Mouse (Mus musculus): ENCODE results near the gene Prkd1.

Gene Prkd1

DNA sequence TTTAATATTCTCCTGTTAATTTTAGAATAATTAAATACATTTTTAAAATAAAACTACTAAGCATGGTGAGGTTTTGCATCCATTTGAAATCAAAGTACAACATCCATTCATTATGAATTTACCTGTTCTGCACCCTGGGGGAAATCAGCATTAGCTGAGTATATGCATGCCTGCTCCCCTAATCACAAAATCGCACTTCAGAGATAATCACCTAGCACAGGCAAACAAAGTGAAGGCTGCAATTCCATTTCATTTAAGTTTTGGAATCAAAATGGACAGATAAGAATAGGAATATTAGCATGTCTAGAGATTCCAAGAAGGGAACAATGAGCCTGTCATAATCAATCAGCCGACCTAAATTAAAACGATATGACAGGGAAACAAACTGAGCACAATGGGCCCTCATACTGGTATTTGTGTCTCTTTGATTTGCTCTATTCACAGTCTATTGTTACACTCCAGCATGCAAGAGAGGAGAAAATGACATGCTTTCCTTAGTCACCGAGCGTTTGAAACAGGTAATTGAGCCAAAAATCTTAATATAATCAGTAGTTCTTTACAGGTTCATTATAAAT, 218.7 kb downstream of the Prkd1 start:
- DNase-seq (ENCODE audit: low read depth, low spot score), result no peak

- DNase-seq (ENCODE audit: low read depth, low spot score), result no peak
Observed at GRCm38 (mm10) chr12:50352404-50352803, 296.5 kb downstream of the Prkd1 start.

- no peak for DNase-seq (ENCODE audit: low read depth, low spot score)
Observed at GRCm38 (mm10) chr12:50333182-50333581, 315.7 kb downstream of the Prkd1 start.

DNA sequence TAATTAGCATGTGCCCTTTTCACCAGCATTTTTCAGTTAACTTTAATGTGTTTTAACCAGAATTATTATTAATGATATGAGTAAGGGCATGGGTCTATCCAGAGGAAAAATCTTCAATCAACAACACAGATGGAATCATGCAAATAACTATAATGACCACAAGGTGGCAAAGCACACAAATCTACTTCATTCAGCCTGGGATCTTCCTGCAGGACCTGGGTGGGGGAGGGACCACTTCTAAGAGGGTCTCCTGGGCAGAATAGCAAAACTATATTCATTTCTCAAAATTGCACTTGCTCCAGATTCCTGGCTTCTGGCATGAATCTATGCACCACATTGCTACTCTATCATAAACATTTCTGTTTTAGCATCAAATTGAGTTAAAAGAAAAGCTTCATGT, 334.3 kb downstream of the Prkd1 start:
- DNase-seq (ENCODE audit: low read depth, low spot score), result no peak

DNA sequence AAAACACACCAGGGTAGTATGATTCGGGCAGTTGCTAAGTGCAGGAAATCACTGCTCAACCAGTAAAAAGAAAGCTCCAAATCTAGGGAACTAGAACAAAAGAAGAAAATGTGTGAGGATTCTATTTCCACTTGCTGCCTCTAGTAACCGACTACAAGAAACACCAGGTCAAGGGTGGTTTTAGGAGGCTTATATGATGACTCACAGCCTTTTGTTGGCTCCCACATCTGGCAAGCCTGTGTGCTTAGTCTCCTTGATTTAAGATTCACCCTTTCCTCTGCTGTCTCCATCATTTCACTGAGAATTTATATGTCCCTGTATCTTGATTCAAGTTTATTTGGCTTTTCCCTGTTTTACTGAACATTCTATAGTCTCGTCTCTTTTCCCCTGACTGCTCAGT, 339.6 kb downstream of the Prkd1 start:
- DNase-seq (ENCODE audit: low read depth, low spot score), result no peak

GRCm38 (mm10) chr12:50301334-50301733, 347.6 kb downstream of the Prkd1 start:
- no peak for DNase-seq (ENCODE audit: low read depth, low spot score)

- DNase-seq (ENCODE audit: low read depth, low spot score), result no peak
Observed at GRCm38 (mm10) chr12:50296067-50296466, 352.8 kb downstream of the Prkd1 start.

DNA sequence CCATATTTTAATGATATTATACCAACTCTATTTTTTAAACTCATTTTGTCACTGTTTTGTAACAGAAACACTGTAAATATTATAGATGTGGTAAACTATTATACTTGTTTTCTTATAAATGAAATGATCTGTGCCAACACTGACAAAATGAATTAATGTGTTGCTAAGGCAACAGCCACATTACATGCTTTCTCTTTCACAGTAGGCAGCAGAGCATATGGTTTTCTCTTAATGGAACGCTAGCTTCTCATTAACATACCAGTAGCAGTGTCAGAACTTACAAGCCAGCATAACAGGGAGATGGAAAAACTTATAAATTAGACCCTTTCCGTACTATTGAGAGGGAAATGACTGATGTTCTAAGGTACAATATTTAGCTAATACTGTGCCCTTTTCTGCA, 353.3 kb downstream of the Prkd1 start:
- no peak for DNase-seq (ENCODE audit: low read depth, low spot score)

DNA sequence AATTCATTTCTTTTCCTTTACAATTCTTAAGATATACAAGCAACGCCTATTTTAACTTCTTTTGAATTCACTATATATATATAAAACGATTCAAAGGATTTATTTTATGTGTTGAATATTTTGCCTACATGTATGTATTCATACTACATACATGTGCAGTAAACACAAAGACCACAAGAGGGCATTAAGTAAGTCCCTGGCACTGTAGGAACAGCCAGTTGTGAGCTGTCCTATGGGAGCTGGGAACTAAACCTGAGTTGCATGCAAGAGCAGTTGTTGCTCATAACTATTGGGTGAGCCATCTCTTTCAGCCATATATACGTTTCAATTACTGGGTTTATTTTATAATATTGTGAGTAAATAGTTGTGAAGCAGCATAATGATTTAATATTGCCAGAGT, 356.1 kb downstream of the Prkd1 start:
- no peak for DNase-seq (ENCODE audit: low read depth, low spot score)
